Mouse (Mus musculus) right cerebral cortex, postnatal 14 days (tissue): ENCODE measurements around the gene Fam72a.
"Not testable (repeated sequence)": the region's sequence is repeated elsewhere in the genome, so short reads cannot be mapped to it uniquely, and the experiment has no call there.

Source experiments
- DNase-seq: peaks from one replicate; pipeline ENCODE4 v3.0.0; 2022

Fam72a gene

GRCm38 (mm10) chr1:131528081-131528507 lies 391 bp downstream of the Fam72a start:
- peak; percentile 59 for DNase-seq

GRCm38 (mm10) chr1:131528561-131529166 lies 961 bp downstream of the Fam72a start:
- DNase-seq = no peak

- no peak for DNase-seq
Measured at GRCm38 (mm10) chr1:131539771-131540170, 12.1 kb downstream of the Fam72a start.

- no peak for DNase-seq
Measured at GRCm38 (mm10) chr1:131540795-131541194, 13.1 kb downstream of the Fam72a start.

- DNase-seq = no peak
Measured at GRCm38 (mm10) chr1:131541431-131541830, 13.7 kb downstream of the Fam72a start.

- DNase-seq = no peak
Measured at GRCm38 (mm10) chr1:131541903-131542302, 14.2 kb downstream of the Fam72a start.

GRCm38 (mm10) chr1:131543886-131544565 lies 16.3 kb downstream of the Fam72a start:
- DNase-seq = peak; percentile 20

- no peak for DNase-seq
Measured at GRCm38 (mm10) chr1:131546798-131547690, 19.3 kb downstream of the Fam72a start.

- DNase-seq = no peak
Measured at GRCm38 (mm10) chr1:131548494-131549365, 21.0 kb downstream of the Fam72a start.

- DNase-seq = no peak
Measured at GRCm38 (mm10) chr1:131551956-131552355, 24.3 kb downstream of the Fam72a start.

GRCm38 (mm10) chr1:131553428-131553827 lies 25.7 kb downstream of the Fam72a start:
- DNase-seq = no peak

GRCm38 (mm10) chr1:131555042-131555812 lies 27.5 kb downstream of the Fam72a start:
- DNase-seq = peak; percentile 81

- DNase-seq = no peak
Measured at GRCm38 (mm10) chr1:131560500-131560899, 32.8 kb downstream of the Fam72a start.

GRCm38 (mm10) chr1:131562081-131562480 lies 34.4 kb downstream of the Fam72a start:
- no peak for DNase-seq

GRCm38 (mm10) chr1:131566056-131566455 lies 38.4 kb downstream of the Fam72a start:
- DNase-seq = not testable (repeated sequence)

- DNase-seq = no peak
Measured at GRCm38 (mm10) chr1:131569721-131570120, 42.0 kb downstream of the Fam72a start.

- no peak for DNase-seq
Measured at GRCm38 (mm10) chr1:131570391-131570790, 42.7 kb downstream of the Fam72a start.

GRCm38 (mm10) chr1:131573721-131574120 lies 46.0 kb downstream of the Fam72a start:
- peak; percentile 27 for DNase-seq

GRCm38 (mm10) chr1:131578943-131579680 lies 51.4 kb downstream of the Fam72a start:
- DNase-seq = no peak

GRCm38 (mm10) chr1:131580389-131580788 lies 52.7 kb downstream of the Fam72a start:
- DNase-seq = no peak

- no peak for DNase-seq
Measured at GRCm38 (mm10) chr1:131583598-131583997, 55.9 kb downstream of the Fam72a start.
